Mouse (Mus musculus) kidney, adult 2 months (tissue): ENCODE results near the gene Ltbp3.

ENCODE experiments used
- CTCF ChIP-seq: fragments of 200-500 bp; conservative IDR thresholded peaks from 2 replicates; pipeline ENCODE4 v1.5.1; 2011; ENCODE audit warnings: low read depth, mild to moderate bottlenecking, control low read depth, low read length, moderate library complexity, mixed read lengths; ENCODE audit not compliant: insufficient read depth, insufficient read length
- POLR2A ChIP-seq: fragments of 200-500 bp; IDR thresholded peaks from one replicate; pipeline ENCODE4 v1.6.1; 2011; ENCODE audit warnings: low read depth, low read length, control low read depth

DNA sequence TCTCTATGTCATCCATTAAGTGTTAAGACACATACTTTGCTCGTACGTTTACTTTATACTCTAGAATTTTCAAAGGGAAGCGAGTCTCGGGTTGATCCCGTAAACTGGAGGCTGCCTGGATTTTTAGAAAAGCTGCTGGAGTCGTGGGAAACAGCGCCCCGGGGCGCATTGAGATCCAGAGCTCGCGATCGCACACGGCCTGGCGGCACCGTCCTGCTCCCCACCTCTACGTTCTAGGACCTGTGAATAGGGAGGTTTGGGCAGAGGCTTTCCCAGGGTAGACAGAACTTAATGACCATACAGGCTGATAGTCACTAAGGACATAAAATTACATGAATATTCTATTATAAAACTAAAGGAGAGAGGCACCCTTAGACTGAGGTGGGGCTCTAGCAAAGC lies 63.2 kb downstream of the Ltbp3 start:
- TF ChIP-seq POLR2A = no peak
- no peak for TF ChIP-seq CTCF
